Comparison of ENCODE assay signal across 8 mouse cellular contexts in genomic region chr2:118779065-118779464, GRCm38 (mm10). TPM values are rescaled to one million over a fixed set of nuclear protein-coding genes. Genes with fewer than 3 reads are reported as not detected.
DNase-seq lines count a peak whose midpoint lies in the region; ATAC-seq and TF ChIP-seq lines count a peak whose summit lies in the region.

No protein-coding gene starts in this region.

- peaks cover 9% of the 10 kb centered on the region for H3K27me3 ChIP-seq in heart, embryonic 15.5 days
- H3K27me3 ChIP-seq in forebrain, postnatal 0 days (ENCODE audit: insufficient read depth, low read length): no peaks in the 10 kb centered on the region
- H3K27me3 ChIP-seq in midbrain, embryonic 13.5 days: no peaks in the 10 kb centered on the region

- H3K4me2 ChIP-seq in heart, embryonic 15.5 days: peak overlapping the region; percentile 69
- peak overlapping the region; percentile 71 for H3K4me2 ChIP-seq in forebrain, postnatal 0 days (ENCODE audit: low read depth)
- peak overlapping the region; percentile 61 for H3K4me2 ChIP-seq in midbrain, embryonic 13.5 days (replicated peaks)

- H3K36me3 ChIP-seq in heart, embryonic 15.5 days: no peaks in the 10 kb centered on the region
- H3K36me3 ChIP-seq in forebrain, postnatal 0 days (ENCODE audit: insufficient read depth): no peaks in the 10 kb centered on the region
- H3K36me3 ChIP-seq in midbrain, embryonic 13.5 days: no peaks in the 10 kb centered on the region

- no peak overlapping the region for H3K9ac ChIP-seq in heart, embryonic 15.5 days
- peak overlapping the region; percentile 57; the same call in 1 of the 2 replicates for H3K9ac ChIP-seq in forebrain, postnatal 0 days
- peak overlapping the region; percentile 47 for H3K9ac ChIP-seq in midbrain, embryonic 13.5 days (replicated peaks)

- no peaks in the 10 kb centered on the region for H3K9me3 ChIP-seq in heart, embryonic 15.5 days (replicated peaks)
- no peaks in the 10 kb centered on the region for H3K9me3 ChIP-seq in forebrain, postnatal 0 days (ENCODE audit: low read length)
- no peaks in the 10 kb centered on the region for H3K9me3 ChIP-seq in midbrain, embryonic 13.5 days

- peaks cover 18% of the 10 kb centered on the region for H3K4me1 ChIP-seq in heart, embryonic 15.5 days (replicated peaks)
- H3K4me1 ChIP-seq in forebrain, postnatal 0 days (ENCODE audit: insufficient read depth): no peaks in the 10 kb centered on the region; the same call in 1 of the 2 replicates
- peaks cover 26% of the 10 kb centered on the region for H3K4me1 ChIP-seq in midbrain, embryonic 13.5 days (replicated peaks)

- intact Hi-C loops in heart, postnatal 10 days (cut with DNase I): loop anchor here (2.0 kb wide), 1 partner anchor 32 kb away; no protein-coding TSS in a partner anchor

- WGBS in heart, embryonic 15.5 days: 14% methylated on average over 10 of the region's 10 CpGs
- 7% methylated on average over 10 of the region's 10 CpGs for WGBS in forebrain, postnatal 0 days
- 6% methylated on average over 10 of the region's 10 CpGs for WGBS in midbrain, embryonic 13.5 days

- H3K4me3 ChIP-seq in heart, embryonic 15.5 days: peak overlapping the region; percentile 42
- H3K4me3 ChIP-seq in forebrain, postnatal 0 days (ENCODE audit: low read depth, low read length): peak overlapping the region; percentile 44
- H3K4me3 ChIP-seq in midbrain, embryonic 13.5 days (replicated peaks): peak overlapping the region; percentile 57

- no peak overlapping the region for H3K27ac ChIP-seq in heart, embryonic 15.5 days
- no peak overlapping the region; the same call in 1 of the 2 replicates for H3K27ac ChIP-seq in forebrain, postnatal 0 days (ENCODE audit: low read depth, low read length)
- H3K27ac ChIP-seq in midbrain, embryonic 13.5 days: peak overlapping the region; percentile 89

- ATAC-seq in heart, embryonic 15.5 days (replicated peaks; ENCODE audit: insufficient number of reproducible peaks, insufficient read depth, low FRiP score, low read depth): no peak
- ATAC-seq in forebrain, postnatal 0 days: peak; percentile 7
- peak; percentile 51 for ATAC-seq in midbrain, embryonic 13.5 days
- no peak for ATAC-seq in granulocyte monocyte progenitor cell, adult 5-6 weeks (replicated peaks; ENCODE audit: poor library complexity, severe bottlenecking)

- DNase-seq in heart, postnatal 10 days: no peak
- DNase-seq in brain, adult 2 months (ENCODE audit: low read depth, low spot score): peak; percentile 50
- DNase-seq in forebrain, postnatal 0 days: no peak
- DNase-seq in layer of hippocampus, postnatal 25 days (ENCODE audit: extremely low spot score in 1 of 2, low spot score in 1 of 2): no peak
- no peak for DNase-seq in gastrocnemius, postnatal 4 days (ENCODE audit: low spot score in 2 of 2)

- TF ChIP-seq CTCF in forebrain, postnatal 0 days (IDR thresholded peaks at IDR 0.05; ENCODE audit: low read depth): no peak

RNA-seq across cellular contexts. Expression of gene Disp2, which starts 0.5 kb away (rescaled TPM):
- polyA plus RNA-seq in heart, embryonic 15.5 days (2015; fragmentation: Nextera tagmentation; extraction: Ambion mirVana): 0.20 and 0.96 TPM in 2 replicates
- under 1 TPM in 1 of 2 experiments, not detected in 1; 0.07 TPM for total RNA-seq in heart, postnatal 10 days (2021)
- total RNA-seq in forebrain, postnatal 0 days (2014; rRNA removed): 48.4 and 91.3 TPM in 2 replicates
- 25.4 and 40.4 TPM in 2 replicates for polyA plus RNA-seq in forebrain, postnatal 0 days (2015; fragmentation: Nextera tagmentation; extraction: Ambion mirVana)
- 32.7 and 35.8 TPM in 2 replicates for polyA plus RNA-seq in midbrain, embryonic 13.5 days (2015; fragmentation: Nextera tagmentation; extraction: Ambion mirVana)
- 100 to 1,000 TPM; 255 to 263 TPM for total RNA-seq in layer of hippocampus, postnatal 25 days (2021)
- not detected in 2 replicates for total RNA-seq in granulocyte monocyte progenitor cell, adult 5-6 weeks (2014; fragmentation: Nextera tagmentation)
- not detected in 2 replicates for total RNA-seq in granulocyte monocyte progenitor cell, adult 5-6 weeks (2017)
- total RNA-seq in gastrocnemius, postnatal 4 days (2021): under 1 TPM; 0.13 to 0.15 TPM

RNA-seq across cellular contexts. Expression of gene Phgr1, which starts 6.5 kb away (rescaled TPM):
- polyA plus RNA-seq in heart, embryonic 15.5 days (2015; fragmentation: Nextera tagmentation; extraction: Ambion mirVana): not detected in 2 replicates
- total RNA-seq in heart, postnatal 10 days (2021): not detected
- not detected in 2 replicates for total RNA-seq in forebrain, postnatal 0 days (2014; rRNA removed)
- polyA plus RNA-seq in forebrain, postnatal 0 days (2015; fragmentation: Nextera tagmentation; extraction: Ambion mirVana): not detected in 2 replicates
- not detected in 2 replicates for polyA plus RNA-seq in midbrain, embryonic 13.5 days (2015; fragmentation: Nextera tagmentation; extraction: Ambion mirVana)
- total RNA-seq in layer of hippocampus, postnatal 25 days (2021): not detected
- not detected in 2 replicates for total RNA-seq in granulocyte monocyte progenitor cell, adult 5-6 weeks (2014; fragmentation: Nextera tagmentation)
- not detected in 2 replicates for total RNA-seq in granulocyte monocyte progenitor cell, adult 5-6 weeks (2017)
- total RNA-seq in gastrocnemius, postnatal 4 days (2021): not detected

RNA-seq across cellular contexts. Expression of gene Ccdc9b, which starts 16.6 kb away (rescaled TPM):
- polyA plus RNA-seq in heart, embryonic 15.5 days (2015; fragmentation: Nextera tagmentation; extraction: Ambion mirVana): 2.4 and 3.0 TPM in 2 replicates
- total RNA-seq in heart, postnatal 10 days (2021): 1 to 10 TPM; 8.4 to 9.9 TPM
- 1.8 and 2.4 TPM in 2 replicates for total RNA-seq in forebrain, postnatal 0 days (2014; rRNA removed)
- polyA plus RNA-seq in forebrain, postnatal 0 days (2015; fragmentation: Nextera tagmentation; extraction: Ambion mirVana): 0.33 and 0.53 TPM in 2 replicates
- polyA plus RNA-seq in midbrain, embryonic 13.5 days (2015; fragmentation: Nextera tagmentation; extraction: Ambion mirVana): 1.7 and 2.1 TPM in 2 replicates
- total RNA-seq in layer of hippocampus, postnatal 25 days (2021): 1 to 10 TPM; 4.9 to 6.7 TPM
- total RNA-seq in granulocyte monocyte progenitor cell, adult 5-6 weeks (2014; fragmentation: Nextera tagmentation): 0.92 and 2.3 TPM in 2 replicates
- 0.26 and 0.82 TPM in 2 replicates for total RNA-seq in granulocyte monocyte progenitor cell, adult 5-6 weeks (2017)
- total RNA-seq in gastrocnemius, postnatal 4 days (2021): 10 to 100 TPM; 11.0 to 12.8 TPM

RNA-seq across cellular contexts. Expression of gene Inafm2, which starts 33.5 kb away (rescaled TPM):
- polyA plus RNA-seq in heart, embryonic 15.5 days (2015; fragmentation: Nextera tagmentation; extraction: Ambion mirVana): 42.1 and 44.7 TPM in 2 replicates
- 10 to 100 TPM; 27.4 to 37.4 TPM for total RNA-seq in heart, postnatal 10 days (2021)
- total RNA-seq in forebrain, postnatal 0 days (2014; rRNA removed): 13.8 and 14.2 TPM in 2 replicates
- polyA plus RNA-seq in forebrain, postnatal 0 days (2015; fragmentation: Nextera tagmentation; extraction: Ambion mirVana): 15.7 and 17.2 TPM in 2 replicates
- 24.6 and 25.8 TPM in 2 replicates for polyA plus RNA-seq in midbrain, embryonic 13.5 days (2015; fragmentation: Nextera tagmentation; extraction: Ambion mirVana)
- total RNA-seq in layer of hippocampus, postnatal 25 days (2021): 10 to 100 TPM; 58.3 to 64.5 TPM
- total RNA-seq in granulocyte monocyte progenitor cell, adult 5-6 weeks (2014; fragmentation: Nextera tagmentation): 27.9 and 30.3 TPM in 2 replicates
- total RNA-seq in granulocyte monocyte progenitor cell, adult 5-6 weeks (2017): 15.0 and 24.8 TPM in 2 replicates
- total RNA-seq in gastrocnemius, postnatal 4 days (2021): 10 to 100 TPM in 1 of 2 experiments, 1 to 10 TPM in 1; 9.5 to 11.5 TPM

RNA-seq across cellular contexts. Expression of gene Knstrn, which starts 34.7 kb away (rescaled TPM):
- polyA plus RNA-seq in heart, embryonic 15.5 days (2015; fragmentation: Nextera tagmentation; extraction: Ambion mirVana): 89.0 and 92.2 TPM in 2 replicates
- total RNA-seq in heart, postnatal 10 days (2021): 10 to 100 TPM; 16.4 to 19.5 TPM
- 7.1 and 7.5 TPM in 2 replicates for total RNA-seq in forebrain, postnatal 0 days (2014; rRNA removed)
- 11.9 and 13.1 TPM in 2 replicates for polyA plus RNA-seq in forebrain, postnatal 0 days (2015; fragmentation: Nextera tagmentation; extraction: Ambion mirVana)
- polyA plus RNA-seq in midbrain, embryonic 13.5 days (2015; fragmentation: Nextera tagmentation; extraction: Ambion mirVana): 62.7 and 66.1 TPM in 2 replicates
- 1 to 10 TPM; 1.7 to 2.1 TPM for total RNA-seq in layer of hippocampus, postnatal 25 days (2021)
- total RNA-seq in granulocyte monocyte progenitor cell, adult 5-6 weeks (2014; fragmentation: Nextera tagmentation): 57.9 and 61.3 TPM in 2 replicates
- 190 and 228 TPM in 2 replicates for total RNA-seq in granulocyte monocyte progenitor cell, adult 5-6 weeks (2017)
- 10 to 100 TPM; 18.5 to 23.0 TPM for total RNA-seq in gastrocnemius, postnatal 4 days (2021)

Comparison
In these comparisons a context has a peak if more than half of its experiments do, and no peak if none do; other contexts are left out.
1. ATAC-seq: peak in forebrain, postnatal 0 days (single experiment) and midbrain, embryonic 13.5 days (single experiment); none in heart, embryonic 15.5 days (single experiment) and granulocyte monocyte progenitor cell, adult 5-6 weeks (single experiment).
2. RNA of gene Disp2, which starts 0.5 kb away (total RNA-seq): 255 to 263 TPM in layer of hippocampus, postnatal 25 days and 48.4 to 91.3 TPM in forebrain, postnatal 0 days; 0.13 to 0.15 TPM in gastrocnemius, postnatal 4 days, 0.07 TPM in heart, postnatal 10 days and not detected in granulocyte monocyte progenitor cell, adult 5-6 weeks; every median in the first group is over 10 times any median in the second.
3. Peak in every context shown above with its lines, with median percentiles within 50 percentile points of each other: H3K4me2 ChIP-seq and H3K4me3 ChIP-seq.